Mouse (Mus musculus) bone marrow macrophage, adult 2 months (primary cell): ENCODE measurements around the gene Dvl1.

Experiments used
- CTCF ChIP-seq: IDR thresholded peaks from 2 replicates; pipeline ENCODE4 v1.5.1; 2012; ENCODE audit warnings: low read depth, mild to moderate bottlenecking, low read length, moderate library complexity
- POLR2A ChIP-seq: IDR thresholded peaks from 2 replicates; pipeline ENCODE4 v1.6.1; 2012; ENCODE audit warnings: mild to moderate bottlenecking, low read depth, low read length, borderline replicate concordance

DNA sequence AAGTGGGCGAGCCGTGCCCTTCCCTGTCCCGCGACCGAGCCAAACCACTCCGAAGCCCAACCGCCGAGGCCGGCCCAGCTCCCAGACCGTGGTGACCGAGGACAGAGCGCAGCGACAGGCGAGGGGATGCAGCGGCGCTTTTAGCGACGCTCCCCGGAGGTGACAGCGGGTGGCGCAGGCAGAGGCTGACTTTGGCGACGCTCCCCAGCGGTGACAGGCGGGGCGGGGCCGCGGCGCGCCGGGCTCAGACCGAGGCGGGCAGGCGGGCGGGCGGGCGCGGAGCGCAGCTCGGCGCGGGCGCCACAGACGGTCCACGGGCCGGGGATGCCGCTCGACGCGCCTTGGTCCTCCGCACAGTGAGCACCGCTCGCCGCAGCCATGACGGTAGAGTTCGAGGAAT lies 44.8 kb downstream of the Dvl1 start:
- TF ChIP-seq CTCF (no peak), POLR2A (no peak)
